In the genomic region with DNA sequence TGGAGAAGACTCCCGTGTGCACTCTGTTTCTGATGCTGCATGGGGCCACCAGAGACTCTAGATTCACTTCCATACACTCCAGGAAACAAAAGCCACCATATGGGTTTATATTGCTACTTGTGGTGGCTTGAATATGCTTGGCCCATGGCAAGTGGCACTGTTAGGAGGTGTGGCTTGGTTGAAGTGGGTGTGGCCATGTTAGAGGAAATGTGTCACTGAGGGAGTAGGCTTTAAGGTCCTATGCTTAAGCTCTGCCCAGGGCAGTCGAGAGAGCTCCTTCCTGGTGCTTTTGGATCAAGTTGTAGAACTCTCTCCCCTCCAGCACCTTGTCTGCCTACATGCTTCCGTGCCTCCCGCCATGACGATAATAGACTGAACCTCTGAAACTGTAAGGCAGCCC, we compare ENCODE assay signal across 10 mouse cellular contexts.
"Had no signal": no experiment of that assay in that cellular context is flagged by ENCODE, and none has a peak within 500 bp of the region (broad histone marks: within the 10 kb centered on the region; RNA-seq: fewer than 3 reads in every experiment).

No protein-coding gene starts in this region.

- ATAC-seq: liver, postnatal 0 days; lung, postnatal 0 days; midbrain, embryonic 13.5 days; midbrain, embryonic 15.5 days had no signal

- DNase-seq: liver, postnatal 0 days; lung, adult 2 months; lung, postnatal 4 days; right cerebral cortex, postnatal 14 days; thymus, adult 2 months; thymus, postnatal 14 days; thymus, postnatal 36 days had no signal
